Comparison of ENCODE assay signal across 8 mouse cellular contexts in the genomic region with DNA sequence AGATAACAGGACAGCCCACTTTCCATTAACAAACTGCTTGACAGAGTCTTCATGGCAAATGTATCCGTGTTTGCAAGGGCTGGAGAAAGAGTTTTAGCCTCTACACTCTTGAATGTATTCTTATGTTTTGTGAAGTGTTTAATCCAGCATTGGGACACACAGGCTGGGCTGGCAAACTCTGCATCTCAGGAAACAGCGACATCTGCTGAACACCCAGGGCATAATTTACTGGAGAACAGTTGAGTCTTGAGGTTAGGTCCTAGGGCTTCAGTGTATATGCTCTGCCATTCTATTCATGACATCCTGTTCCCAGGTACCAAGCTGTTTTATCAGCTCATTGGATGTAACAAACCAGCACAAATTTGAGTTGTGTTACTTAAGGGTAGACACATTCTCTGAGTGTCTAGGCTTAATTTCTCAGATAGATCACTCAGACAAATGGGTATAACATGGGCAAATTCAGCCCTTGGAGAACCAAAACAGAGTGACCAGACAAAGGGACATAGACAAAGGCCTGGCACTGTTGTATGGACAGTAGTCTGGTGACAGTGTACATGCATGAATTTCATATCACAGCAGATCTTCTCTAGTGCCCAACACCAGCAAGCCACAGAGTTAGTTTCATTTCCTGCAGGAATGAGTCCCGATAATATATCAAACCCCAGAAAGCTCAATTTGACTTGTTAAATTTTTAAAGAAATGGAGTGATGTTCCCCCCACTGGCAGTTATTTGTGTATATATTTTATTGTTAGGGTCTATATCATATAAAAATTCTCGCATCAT.
DNase-seq lines count a peak whose midpoint lies in the region; ATAC-seq and TF ChIP-seq lines count a peak whose summit lies in the region.

No protein-coding gene starts in this region.

- peak; percentile 12 for DNase-seq in liver
- DNase-seq in adrenal gland, adult 8-10 months: peak; percentile 7
- DNase-seq in embryonic facial prominence, embryonic 14.5 days (ENCODE audit: low spot score): peak; percentile 41
- peak; percentile 48 for DNase-seq in kidney, postnatal 0 days (ENCODE audit: low spot score)
- DNase-seq in liver, postnatal 0 days: peak; percentile 24
- peak; percentile 44 for DNase-seq in stomach, postnatal 0 days (ENCODE audit: low spot score)
- no peak for DNase-seq in spleen, postnatal 36 days (ENCODE audit: low spot score in 2 of 2)

- no peaks in the 10 kb centered on the region for H3K27me3 ChIP-seq in liver, embryonic 12.5 days (replicated peaks)
- H3K27me3 ChIP-seq in embryonic facial prominence, embryonic 14.5 days (replicated peaks; ENCODE audit: control insufficient read depth, insufficient read depth, low read length): no peaks in the 10 kb centered on the region
- H3K27me3 ChIP-seq in kidney, postnatal 0 days (ENCODE audit: insufficient read depth, low read length): no peaks in the 10 kb centered on the region
- no peaks in the 10 kb centered on the region for H3K27me3 ChIP-seq in liver, postnatal 0 days (ENCODE audit: insufficient read depth, low read length)
- no peaks in the 10 kb centered on the region for H3K27me3 ChIP-seq in stomach, postnatal 0 days (ENCODE audit: control insufficient read depth, insufficient read depth, low read length)

- WGBS in liver, embryonic 12.5 days (ENCODE audit: insufficient replicate concordance): 48% methylated on average over 4 of the region's 4 CpGs
- 57% methylated on average over 4 of the region's 4 CpGs for WGBS in embryonic facial prominence, embryonic 14.5 days
- 58% methylated on average over 4 of the region's 4 CpGs for WGBS in kidney, postnatal 0 days
- WGBS in liver, postnatal 0 days (ENCODE audit: insufficient replicate concordance): 49% methylated on average over 4 of the region's 4 CpGs
- WGBS in stomach, postnatal 0 days: 57% methylated on average over 4 of the region's 4 CpGs

- TF ChIP-seq CTCF in kidney, postnatal 0 days (IDR thresholded peaks at IDR 0.05; ENCODE audit: low read depth): peak; percentile 71
- TF ChIP-seq CTCF in liver, postnatal 0 days (IDR thresholded peaks at IDR 0.05; ENCODE audit: low read depth): peak; percentile 61
- peak; percentile 79 for TF ChIP-seq CTCF in stomach, postnatal 0 days (IDR thresholded peaks at IDR 0.05; ENCODE audit: low read depth)

- no peaks in the 10 kb centered on the region for H3K9me3 ChIP-seq in liver, embryonic 12.5 days (replicated peaks)
- H3K9me3 ChIP-seq in embryonic facial prominence, embryonic 14.5 days (ENCODE audit: control insufficient read depth, low read length): no peaks in the 10 kb centered on the region
- no peaks in the 10 kb centered on the region for H3K9me3 ChIP-seq in kidney, postnatal 0 days (replicated peaks; ENCODE audit: low read length)
- no peaks in the 10 kb centered on the region for H3K9me3 ChIP-seq in liver, postnatal 0 days (ENCODE audit: low read length)
- no peaks in the 10 kb centered on the region for H3K9me3 ChIP-seq in stomach, postnatal 0 days (ENCODE audit: control insufficient read depth, low read length)

- no peak overlapping the region for H3K4me2 ChIP-seq in liver, embryonic 12.5 days
- no peak overlapping the region for H3K4me2 ChIP-seq in embryonic facial prominence, embryonic 14.5 days (ENCODE audit: low read depth, low read length)
- no peak overlapping the region for H3K4me2 ChIP-seq in kidney, postnatal 0 days (ENCODE audit: low read length)
- H3K4me2 ChIP-seq in liver, postnatal 0 days (ENCODE audit: low read depth, low read length): no peak overlapping the region
- H3K4me2 ChIP-seq in stomach, postnatal 0 days (replicated peaks; ENCODE audit: low read depth): no peak overlapping the region

- no peak for ATAC-seq in liver, embryonic 12.5 days
- no peak for ATAC-seq in embryonic facial prominence, embryonic 14.5 days (ENCODE audit: low read depth)
- ATAC-seq in kidney, postnatal 0 days (replicated peaks; ENCODE audit: low FRiP score, low read depth): no peak
- no peak for ATAC-seq in liver, postnatal 0 days
- no peak for ATAC-seq in stomach, postnatal 0 days (ENCODE audit: low FRiP score, low TSS enrichment)

- H3K4me3 ChIP-seq in liver, embryonic 12.5 days: no peak overlapping the region
- H3K4me3 ChIP-seq in embryonic facial prominence, embryonic 14.5 days (ENCODE audit: low read depth, low read length): no peak overlapping the region
- no peak overlapping the region for H3K4me3 ChIP-seq in kidney, postnatal 0 days (replicated peaks; ENCODE audit: low read depth, low read length)
- no peak overlapping the region for H3K4me3 ChIP-seq in liver, postnatal 0 days (ENCODE audit: low read depth, low read length)
- no peak overlapping the region for H3K4me3 ChIP-seq in stomach, postnatal 0 days (ENCODE audit: low read depth, low read length)

- no peaks in the 10 kb centered on the region for H3K36me3 ChIP-seq in liver, embryonic 12.5 days
- no peaks in the 10 kb centered on the region for H3K36me3 ChIP-seq in embryonic facial prominence, embryonic 14.5 days (ENCODE audit: control insufficient read depth, insufficient read depth, low read length)
- H3K36me3 ChIP-seq in kidney, postnatal 0 days (ENCODE audit: insufficient read depth, low read length): no peaks in the 10 kb centered on the region
- no peaks in the 10 kb centered on the region for H3K36me3 ChIP-seq in liver, postnatal 0 days (replicated peaks; ENCODE audit: insufficient read depth, low read length)
- H3K36me3 ChIP-seq in stomach, postnatal 0 days (ENCODE audit: control insufficient read depth, insufficient read depth, low read length): no peaks in the 10 kb centered on the region

- H3K9ac ChIP-seq in liver, embryonic 12.5 days: no peak overlapping the region
- H3K9ac ChIP-seq in embryonic facial prominence, embryonic 14.5 days (ENCODE audit: low read depth, low read length): no peak overlapping the region
- H3K9ac ChIP-seq in kidney, postnatal 0 days (ENCODE audit: low read depth, low read length): no peak overlapping the region
- no peak overlapping the region for H3K9ac ChIP-seq in liver, postnatal 0 days (replicated peaks)
- no peak overlapping the region for H3K9ac ChIP-seq in stomach, postnatal 0 days (ENCODE audit: low read length)

- no peak for TF ChIP-seq EP300 in liver, postnatal 0 days (IDR thresholded peaks at IDR 0.05; ENCODE audit: low read depth)
- TF ChIP-seq EP300 in stomach, postnatal 0 days (optimal IDR thresholded peaks at IDR 0.05): no peak

- H3K27ac ChIP-seq in liver, embryonic 12.5 days: no peak overlapping the region
- H3K27ac ChIP-seq in embryonic facial prominence, embryonic 14.5 days (replicated peaks; ENCODE audit: low read depth, low read length): no peak overlapping the region
- no peak overlapping the region for H3K27ac ChIP-seq in kidney, postnatal 0 days
- H3K27ac ChIP-seq in liver, postnatal 0 days (ENCODE audit: low read depth): no peak overlapping the region
- no peak overlapping the region for H3K27ac ChIP-seq in stomach, postnatal 0 days (replicated peaks)

- H3K4me1 ChIP-seq in liver, embryonic 12.5 days: no peaks in the 10 kb centered on the region
- no peaks in the 10 kb centered on the region for H3K4me1 ChIP-seq in embryonic facial prominence, embryonic 14.5 days (ENCODE audit: control insufficient read depth, insufficient read depth, low read length)
- no peaks in the 10 kb centered on the region for H3K4me1 ChIP-seq in kidney, postnatal 0 days (replicated peaks; ENCODE audit: insufficient read depth, low read length)
- no peaks in the 10 kb centered on the region for H3K4me1 ChIP-seq in liver, postnatal 0 days (ENCODE audit: insufficient read depth)
- H3K4me1 ChIP-seq in stomach, postnatal 0 days (replicated peaks; ENCODE audit: control insufficient read depth, insufficient read depth): no peaks in the 10 kb centered on the region

Comparison
In these comparisons a context has a peak if more than half of its experiments do, and no peak if none do; other contexts are left out.
1. DNase-seq: peak in liver (single experiment), adrenal gland, adult 8-10 months (single experiment), embryonic facial prominence, embryonic 14.5 days (single experiment), kidney, postnatal 0 days (single experiment), liver, postnatal 0 days (single experiment) and stomach, postnatal 0 days (single experiment); none in spleen, postnatal 36 days (0 of 2).
2. Peak in every context shown above with its lines, with median percentiles within 50 percentile points of each other: CTCF ChIP-seq.